Mouse (Mus musculus) B cell, adult 62 days (primary cell): ENCODE data around the gene Gnai2. TPM values are rescaled to one million over a fixed set of nuclear protein-coding genes. Genes with fewer than 3 reads are reported as not detected.

Experiments used
- total RNA-seq: library from RNA; stranded (reverse); gene quantifications from 4 replicates; pipeline ENCODE4 v1.2.4, GENCODE M21; 2023

Gene Gnai2
- 568 to 620 TPM (median 596 TPM) in 4 replicates for total RNA-seq

GRCm38 (mm10) chr9:107635279-107636028, at the start of gene Gnai2:
Gene Gnai2, minus strand, starts transcription at chr9:107635367.

DNA sequence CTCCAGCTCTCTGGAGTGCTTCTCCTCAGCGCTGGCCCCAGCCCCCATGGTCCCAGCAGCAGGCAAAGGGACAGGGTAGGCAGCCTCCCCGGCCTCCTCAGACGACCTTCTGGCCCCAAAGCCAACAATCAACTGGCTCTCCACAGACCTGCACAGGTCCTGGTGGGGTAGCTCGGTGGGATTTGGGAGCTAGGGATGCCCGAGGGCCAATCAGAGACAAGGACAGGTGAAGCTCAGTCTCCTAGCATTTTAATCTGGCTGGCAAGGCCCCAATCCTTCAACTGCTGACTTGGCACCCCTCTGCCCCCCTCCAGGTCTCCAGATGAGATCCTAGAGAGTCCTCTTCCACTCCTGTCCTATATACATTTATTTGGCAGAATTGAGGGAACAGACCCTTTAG, 44.3 kb upstream of the Gnai2 start, which contains the start of gene Gnat1:
TSS of gene Gnat1 (minus strand) at position 212 of the 400 bp plus-strand sequence.

GRCm38 (mm10) chr9:107669480-107669945, 34.3 kb upstream of the Gnai2 start, which contains the start of gene Slc38a3:
Gene Slc38a3, minus strand, starts transcription at chr9:107669530.

GRCm38 (mm10) chr9:107608741-107609432, 26.3 kb downstream of the Gnai2 start, which contains the start of gene Sema3b:
Gene Sema3b, minus strand, starts transcription at chr9:107609229.

DNA sequence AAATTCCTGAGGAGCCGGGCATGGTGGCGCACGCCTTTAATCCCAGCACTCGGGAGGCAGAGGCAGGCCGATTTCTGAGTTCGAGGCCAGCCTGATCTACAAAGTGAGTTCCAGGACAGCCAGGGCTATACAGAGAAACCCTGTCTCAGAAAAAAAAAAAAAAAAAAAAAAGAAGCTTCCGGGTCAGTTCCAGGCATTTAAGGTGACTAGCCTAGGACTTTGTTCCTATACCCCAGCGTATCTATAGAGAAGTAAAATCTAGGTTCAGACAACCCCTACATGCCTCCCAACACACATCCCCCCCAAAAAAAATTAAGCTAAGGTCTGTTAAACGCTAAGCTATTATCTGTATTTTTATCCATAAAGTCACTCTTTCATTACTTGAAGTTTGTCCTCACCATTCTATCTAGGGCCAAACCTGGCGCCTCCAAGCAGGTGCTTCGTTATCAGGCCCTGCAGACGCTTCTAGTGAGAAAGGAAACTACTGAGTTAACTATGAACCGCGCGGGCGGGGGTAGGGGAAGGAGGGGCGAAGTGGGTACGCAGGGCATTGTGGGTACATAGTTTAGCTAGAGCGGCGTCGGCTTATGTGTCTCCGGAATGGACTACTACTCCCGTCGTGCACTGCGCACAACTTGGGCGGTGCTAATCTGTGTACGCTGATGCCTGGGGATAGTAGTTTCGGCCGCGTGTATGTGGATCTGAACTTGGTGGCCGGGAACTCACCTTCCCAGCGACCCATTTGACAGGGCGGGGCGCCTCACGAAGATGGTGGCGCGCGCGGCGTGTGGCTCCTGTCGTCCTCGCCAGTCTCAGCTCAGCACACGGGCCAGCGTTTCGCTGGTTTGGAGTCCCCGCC, 48.0 kb downstream of the Gnai2 start, which contains the start of gene Ifrd2:
TSS of gene Ifrd2 (plus strand) at position 669 of the 859 bp plus-strand sequence.

GRCm38 (mm10) chr9:107580501-107581317, 54.5 kb downstream of the Gnai2 start, which contains the start of gene Hyal3:
Gene Hyal3, plus strand, starts transcription at chr9:107580818.

DNA sequence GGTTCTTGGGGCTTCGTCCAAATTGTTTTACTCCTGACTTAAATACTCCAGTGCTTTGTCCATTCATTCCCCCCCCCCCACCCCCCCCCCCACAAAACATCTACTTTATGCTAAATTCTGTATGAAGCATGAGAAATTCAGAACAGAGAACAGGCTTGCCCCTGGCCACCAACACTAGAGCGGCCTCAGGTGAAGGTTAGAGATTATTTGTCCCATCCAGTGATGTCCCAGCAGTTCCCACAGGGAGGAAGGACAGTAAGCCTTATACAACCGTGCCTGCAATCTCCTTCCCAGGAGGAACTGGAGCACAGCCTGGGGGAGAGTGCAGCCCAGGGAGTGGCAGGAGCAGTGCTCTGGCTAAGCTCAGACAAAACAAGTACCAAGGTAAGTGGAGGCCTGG, 56.6 kb downstream of the Gnai2 start, which contains the start of gene Naa80:
TSS of gene Naa80 (plus strand) at position 301 of the 400 bp plus-strand sequence.

DNA sequence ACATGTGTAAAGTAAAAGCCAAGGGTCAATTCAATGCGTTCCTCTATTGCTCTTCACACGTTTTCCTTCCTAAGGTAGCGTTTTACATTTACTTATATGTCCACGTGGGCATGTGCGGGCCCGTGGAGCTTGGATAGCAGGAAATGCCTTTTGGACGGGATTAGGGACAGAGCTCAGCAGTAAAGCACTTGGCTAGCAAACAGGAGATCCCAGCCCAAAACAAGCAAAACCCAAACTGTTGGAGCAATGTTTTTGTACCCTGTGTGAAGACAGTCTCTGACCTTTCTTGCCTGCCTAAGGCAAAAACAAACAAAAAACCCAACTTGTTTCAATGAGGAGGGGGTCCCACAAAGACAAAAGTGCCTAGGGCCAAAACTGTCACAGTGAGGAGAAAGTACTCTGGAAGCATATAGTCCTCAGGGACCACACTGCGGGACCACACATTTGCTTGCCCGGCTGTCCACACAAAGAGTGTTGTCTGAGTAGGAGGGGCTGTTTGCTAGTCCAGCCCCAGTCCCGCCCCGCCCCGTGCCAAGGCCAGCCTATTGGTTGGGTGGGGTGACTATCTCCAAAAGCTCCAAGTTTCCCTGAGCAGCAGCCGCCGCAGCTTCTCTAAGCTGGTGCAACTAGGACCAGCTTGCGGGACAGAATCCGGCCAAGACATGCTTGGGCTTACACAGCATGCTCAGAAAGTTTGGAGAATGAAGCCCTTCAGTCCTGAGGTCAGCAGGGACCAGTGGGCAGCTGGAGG, 58.6 kb downstream of the Gnai2 start, which contains the start of gene Hyal1:
TSS of gene Hyal1 (plus strand) at position 571 of the 751 bp plus-strand sequence.

DNA sequence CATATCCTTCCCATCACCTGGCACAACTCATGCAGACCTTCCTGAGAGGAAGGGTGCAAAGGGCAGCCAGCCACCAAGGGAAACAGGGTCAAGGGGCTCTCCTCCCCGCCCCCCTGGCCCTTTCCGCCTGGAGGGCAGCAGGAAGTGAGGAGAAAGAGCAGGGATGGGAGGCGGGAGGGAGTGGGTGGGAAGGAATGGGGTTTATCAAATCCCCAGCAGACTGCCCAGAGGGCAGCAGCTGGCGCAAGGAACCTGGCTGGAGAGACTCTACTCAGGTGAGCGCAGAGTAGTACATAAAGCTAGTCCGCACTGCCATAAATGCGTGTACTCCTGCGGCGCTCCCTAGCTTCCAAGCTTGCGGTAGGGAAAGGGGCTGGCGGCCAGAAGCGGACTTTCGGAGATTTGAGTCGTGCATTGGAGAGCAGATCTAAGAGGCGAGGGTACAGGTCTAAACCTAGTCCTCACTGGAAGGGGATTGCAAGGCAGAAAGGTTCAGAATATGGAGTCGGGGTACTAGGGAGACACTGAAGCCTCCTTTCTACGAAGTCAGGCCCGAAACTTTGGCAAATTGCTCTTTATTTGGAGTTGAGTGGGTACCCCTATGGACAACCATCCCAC, 67.4 kb downstream of the Gnai2 start, which contains the start of gene Hyal2:
TSS of gene Hyal2 (plus strand) at position 244 of the 618 bp plus-strand sequence.

Other genes starting within 250 kb of the Gnai2 start
- 1.4 to 1.8 TPM (median 1.6 TPM) in 4 replicates for gene Cacna2d2, start 235.8 kb downstream of the Gnai2 start, total RNA-seq
- 19.8 to 26.6 TPM (median 22.1 TPM) in 4 replicates for gene Tmem115, start 101.4 kb downstream of the Gnai2 start, total RNA-seq
- gene Cyb561d2, start 93.2 kb downstream of the Gnai2 start, total RNA-seq, result 10.3 to 16.0 TPM (median 14.3 TPM) in 4 replicates
- 19.0 to 32.3 TPM (median 21.9 TPM) in 4 replicates for gene Nprl2, start 93.1 kb downstream of the Gnai2 start, total RNA-seq
- gene Zmynd10, start 88.1 kb downstream of the Gnai2 start, total RNA-seq, result 0.43 TPM in 1 of 4 replicates, not detected in the others
- 61.6 to 76.5 TPM (median 70.1 TPM) in 4 replicates for gene Rassf1, start 83.8 kb downstream of the Gnai2 start, total RNA-seq
- 17.9 to 29.2 TPM (median 20.7 TPM) in 4 replicates for gene Tusc2, start 72.1 kb downstream of the Gnai2 start, total RNA-seq
- gene Hyal2, start 67.4 kb downstream of the Gnai2 start, total RNA-seq, result 2.1 to 7.1 TPM (median 4.7 TPM) in 4 replicates
- 3.0 to 4.0 TPM (median 3.7 TPM) in 4 replicates for gene Hyal1, start 58.4 kb downstream of the Gnai2 start, total RNA-seq
- 9.0 to 13.7 TPM (median 10.8 TPM) in 4 replicates for gene Naa80, start 56.5 kb downstream of the Gnai2 start, total RNA-seq
- gene Hyal3, start 54.5 kb downstream of the Gnai2 start, total RNA-seq, result 1.6 to 2.9 TPM (median 2.3 TPM) in 4 replicates
- 20.1 to 26.5 TPM (median 22.5 TPM) in 4 replicates for gene Ifrd2, start 47.7 kb downstream of the Gnai2 start, total RNA-seq
- 0.27 to 0.94 TPM (median 0.52 TPM) in 4 replicates for gene Sema3b, start 26.1 kb downstream of the Gnai2 start, total RNA-seq
- not detected in 4 replicates for gene Slc38a3, start 34.2 kb upstream of the Gnai2 start, total RNA-seq
- gene Gnat1, start 44.3 kb upstream of the Gnai2 start, total RNA-seq, result 1.3 TPM in 2 of 4 replicates, not detected in the others
- gene Sema3f, start 75.1 kb upstream of the Gnai2 start, total RNA-seq, result 0.25 to 0.69 TPM (median 0.57 TPM) in 3 of 4 replicates, not detected in the other
- gene Rbm5, start 135.6 kb upstream of the Gnai2 start, total RNA-seq, result 283 to 337 TPM (median 297 TPM) in 4 replicates
- gene Rbm6, start 237.9 kb upstream of the Gnai2 start, total RNA-seq, result 117 to 141 TPM (median 124 TPM) in 4 replicates